Mouse (Mus musculus) stomach, embryonic 16.5 days (tissue): ENCODE measurements at regions not wholly inside any gene's neighbourhood (a gene's known extent, or its start where the extent isn't known, plus 50 kb on each side); places are given as distances from the start of the nearest gene placed in this dataset.

ENCODE experiments used
- ATAC-seq: fragments of 200-750 bp; cut with Nextera tagmentation; 2 replicates; pipeline ENCODE4 v1.8.0; 2017; ENCODE audit warnings: moderate number of reproducible peaks, moderate TSS enrichment; ENCODE audit not compliant: insufficient read depth, low FRiP score
- H3K27ac ChIP-seq: fragments of 300-500 bp; sonication (generic); 2 replicates; pipeline ENCODE4 v1.5.1; 2014; ENCODE audit warnings: low read length
- H3K27me3 ChIP-seq: fragments of 300-500 bp; sonication (generic); 2 replicates; pipeline ENCODE4 v1.6.1; 2014; ENCODE audit warnings: low read length, control low read depth, mixed read lengths; ENCODE audit not compliant: control insufficient read depth, insufficient read depth
- H3K36me3 ChIP-seq: fragments of 300-500 bp; sonication (generic); 2 replicates; pipeline ENCODE4 v1.6.1; 2014; ENCODE audit warnings: low read length; ENCODE audit not compliant: control insufficient read depth, insufficient read depth
- H3K4me1 ChIP-seq: fragments of 300-500 bp; sonication (generic); 2 replicates; pipeline ENCODE4 v1.6.1; 2014; ENCODE audit warnings: low read length, control low read depth, mixed read lengths; ENCODE audit not compliant: control insufficient read depth, insufficient read depth
- H3K4me2 ChIP-seq: fragments of 300-500 bp; sonication (generic); 2 replicates; pipeline ENCODE4 v1.6.1; 2014; ENCODE audit warnings: low read depth, low read length, mixed read lengths
- H3K4me3 ChIP-seq: fragments of 300-500 bp; sonication (generic); replicated peaks from 2 replicates; pipeline ENCODE4 v1.5.1; 2014; ENCODE audit warnings: mild to moderate bottlenecking, low read length
- H3K9ac ChIP-seq: fragments of 300-500 bp; sonication (generic); 2 replicates; pipeline ENCODE4 v1.6.1; 2014; ENCODE audit warnings: low read length
- H3K9me3 ChIP-seq: fragments of 300-500 bp; sonication (generic); replicated peaks from 2 replicates; pipeline ENCODE4 v1.6.1; 2016; ENCODE audit warnings: low read length, control low read depth; ENCODE audit not compliant: control insufficient read depth
- WGBS: fragments of 180-500 bp; shearing (Covaris S2); extraction: QIAGEN DNeasy Blood & Tissue Kit; methylation state at CpG from one replicate; pipeline ENCODE4 v1.1.7; 2014; 5-methylcytosine and 5-hydroxymethylcytosine counted together

- Histone ChIP-seq H3K4me3 (no peak overlapping the region), H3K27ac (no peak overlapping the region), H3K9ac (no peak overlapping the region), H3K4me1 (no peaks in the 10 kb centered on the region), H3K4me2 (no peak overlapping the region), H3K36me3 (no peaks in the 10 kb centered on the region), H3K9me3 (no peaks in the 10 kb centered on the region), H3K27me3 (no peaks in the 10 kb centered on the region)
- ATAC-seq = no peak
Observed at GRCm38 (mm10) chr15:93961950-93962349, 366.3 kb upstream of the Prickle1 start.

- Histone ChIP-seq H3K27me3 (no peaks in the 10 kb centered on the region), H3K36me3 (no peaks in the 10 kb centered on the region), H3K9me3 (no peaks in the 10 kb centered on the region), H3K27ac (no peak overlapping the region), H3K4me3 (no peak overlapping the region), H3K9ac (no peak overlapping the region), H3K4me2 (no peak overlapping the region), H3K4me1 (no peaks in the 10 kb centered on the region)
- no peak for ATAC-seq
- 53% methylated on average over 8 of the region's 8 CpGs for WGBS
Observed at GRCm38 (mm10) chr15:93959931-93960330, 364.2 kb upstream of the Prickle1 start.

- Histone ChIP-seq H3K27ac (no peak overlapping the region), H3K36me3 (no peaks in the 10 kb centered on the region), H3K4me1 (no peaks in the 10 kb centered on the region), H3K9ac (no peak overlapping the region), H3K9me3 (no peaks in the 10 kb centered on the region), H3K27me3 (no peaks in the 10 kb centered on the region), H3K4me2 (no peak overlapping the region), H3K4me3 (no peak overlapping the region)
- WGBS = 68% methylated on average over 1 of the region's 1 CpGs
- no peak for ATAC-seq
Observed at GRCm38 (mm10) chr15:93958086-93958485, 362.4 kb upstream of the Prickle1 start.

GRCm38 (mm10) chr15:93956801-93957200, 361.1 kb upstream of the Prickle1 start:
- H3K4me3 ChIP-seq = no peak overlapping the region
- 95% methylated on average over 11 of the region's 11 CpGs for WGBS
- ATAC-seq = no peak

GRCm38 (mm10) chr15:93953548-93953947, 357.9 kb upstream of the Prickle1 start:
- H3K27me3 ChIP-seq = no peaks in the 10 kb centered on the region
- no peaks in the 10 kb centered on the region for H3K4me1 ChIP-seq
- H3K27ac ChIP-seq = no peak overlapping the region
- H3K9me3 ChIP-seq = no peaks in the 10 kb centered on the region
- no peak overlapping the region for H3K4me2 ChIP-seq
- WGBS = 77% methylated on average over 1 of the region's 1 CpGs
- no peak overlapping the region for H3K9ac ChIP-seq
- ATAC-seq = no peak
- no peak overlapping the region for H3K4me3 ChIP-seq
- no peaks in the 10 kb centered on the region for H3K36me3 ChIP-seq

More at GRCm38 (mm10) chr15:93956801-93957200, 361.1 kb upstream of the Prickle1 start:
- Histone ChIP-seq H3K4me2 (no peak overlapping the region), H3K27me3 (no peaks in the 10 kb centered on the region), H3K9me3 (no peaks in the 10 kb centered on the region), H3K9ac (no peak overlapping the region), H3K36me3 (no peaks in the 10 kb centered on the region), H3K4me1 (no peaks in the 10 kb centered on the region), H3K27ac (no peak overlapping the region)

- no peak overlapping the region for H3K4me3 ChIP-seq
- no peak overlapping the region for H3K9ac ChIP-seq
- H3K4me1 ChIP-seq = no peaks in the 10 kb centered on the region
- no peak overlapping the region for H3K4me2 ChIP-seq
- H3K27ac ChIP-seq = no peak overlapping the region
- no peaks in the 10 kb centered on the region for H3K9me3 ChIP-seq
- no peak for ATAC-seq
- 95% methylated on average over 1 of the region's 1 CpGs for WGBS
- no peaks in the 10 kb centered on the region for H3K27me3 ChIP-seq
- no peaks in the 10 kb centered on the region for H3K36me3 ChIP-seq
Observed at GRCm38 (mm10) chr15:93950441-93950840, 354.8 kb upstream of the Prickle1 start.

- no peaks in the 10 kb centered on the region for H3K36me3 ChIP-seq
- no peak overlapping the region for H3K27ac ChIP-seq
- 64% methylated on average over 4 of the region's 4 CpGs for WGBS
- H3K4me2 ChIP-seq = no peak overlapping the region
- no peak for ATAC-seq
- no peaks in the 10 kb centered on the region for H3K9me3 ChIP-seq
- H3K9ac ChIP-seq = no peak overlapping the region
- no peaks in the 10 kb centered on the region for H3K4me1 ChIP-seq
- no peaks in the 10 kb centered on the region for H3K27me3 ChIP-seq
- H3K4me3 ChIP-seq = no peak overlapping the region
Observed at GRCm38 (mm10) chr15:93948902-93949301, 353.2 kb upstream of the Prickle1 start.

- H3K4me2 ChIP-seq = no peak overlapping the region
- H3K36me3 ChIP-seq = no peaks in the 10 kb centered on the region
- no peak overlapping the region for H3K27ac ChIP-seq
- 73% methylated on average over 12 of the region's 12 CpGs for WGBS
- H3K27me3 ChIP-seq = no peaks in the 10 kb centered on the region
- ATAC-seq = no peak
- no peaks in the 10 kb centered on the region for H3K9me3 ChIP-seq
- H3K9ac ChIP-seq = no peak overlapping the region
- no peaks in the 10 kb centered on the region for H3K4me1 ChIP-seq
- no peak overlapping the region for H3K4me3 ChIP-seq
Observed at GRCm38 (mm10) chr15:93943545-93943944, 347.9 kb upstream of the Prickle1 start.

GRCm38 (mm10) chr15:93932971-93933496, 337.3 kb upstream of the Prickle1 start:
- 33% methylated on average over 5 of the region's 5 CpGs for WGBS
- peak overlapping the region; percentile 12 for H3K27ac ChIP-seq
- H3K27me3 ChIP-seq = no peaks in the 10 kb centered on the region
- H3K4me2 ChIP-seq = no peak overlapping the region
- H3K36me3 ChIP-seq = no peaks in the 10 kb centered on the region
- no peak for ATAC-seq
- H3K9ac ChIP-seq = no peak overlapping the region
- H3K4me3 ChIP-seq = no peak overlapping the region
- H3K9me3 ChIP-seq = no peaks in the 10 kb centered on the region
- peaks cover 3% of the 10 kb centered on the region; the same call in 1 of the 2 replicates for H3K4me1 ChIP-seq

GRCm38 (mm10) chr15:93926842-93927241, 331.2 kb upstream of the Prickle1 start:
- Histone ChIP-seq H3K4me1 (peaks cover 5% of the 10 kb centered on the region), H3K27ac (no peak overlapping the region), H3K4me2 (no peak overlapping the region), H3K9ac (no peak overlapping the region), H3K4me3 (no peak overlapping the region), H3K9me3 (no peaks in the 10 kb centered on the region), H3K27me3 (no peaks in the 10 kb centered on the region), H3K36me3 (no peaks in the 10 kb centered on the region)
- 58% methylated on average over 6 of the region's 6 CpGs for WGBS
- no peak for ATAC-seq
